Mouse (Mus musculus) myocyte (in vitro differentiated cells): ENCODE measurements at regions not wholly inside any gene's neighbourhood (a gene's known extent, or its start where the extent isn't known, plus 50 kb on each side); places are given as distances from the start of the nearest gene placed in this dataset.

Experiments used
- E2F4 ChIP-seq: IDR thresholded peaks from one replicate; pipeline ENCODE4 v1.6.1; 2011; ENCODE audit warnings: mild to moderate bottlenecking, control low read depth, moderate library complexity; ENCODE audit not compliant: insufficient read depth
- POLR2A ChIP-seq: IDR thresholded peaks from one replicate; pipeline ENCODE4 v1.6.1; 2011; ENCODE audit warnings: low read depth, mild to moderate bottlenecking, control low read depth, moderate library complexity; ENCODE audit not compliant: insufficient read length
- USF1 ChIP-seq: IDR thresholded peaks from one replicate; pipeline ENCODE4 v1.6.1; 2011; ENCODE audit warnings: low read depth, mild to moderate bottlenecking, control low read depth, moderate library complexity

- no peak for TF ChIP-seq USF1
- TF ChIP-seq POLR2A, result no peak
- no peak for TF ChIP-seq E2F4
Observed at GRCm38 (mm10) chr6:66465137-66465853, 69.9 kb upstream of the Mad2l1 start.
